Mouse (Mus musculus) 3T3-L1 (cell line): ENCODE data around the gene Dctd.

Experiments used
- DNase-seq: peaks from one replicate; pipeline ENCODE4 v3.0.0-alpha.2; 2015; ENCODE audit warnings: low read depth, low spot score

Dctd gene

DNA sequence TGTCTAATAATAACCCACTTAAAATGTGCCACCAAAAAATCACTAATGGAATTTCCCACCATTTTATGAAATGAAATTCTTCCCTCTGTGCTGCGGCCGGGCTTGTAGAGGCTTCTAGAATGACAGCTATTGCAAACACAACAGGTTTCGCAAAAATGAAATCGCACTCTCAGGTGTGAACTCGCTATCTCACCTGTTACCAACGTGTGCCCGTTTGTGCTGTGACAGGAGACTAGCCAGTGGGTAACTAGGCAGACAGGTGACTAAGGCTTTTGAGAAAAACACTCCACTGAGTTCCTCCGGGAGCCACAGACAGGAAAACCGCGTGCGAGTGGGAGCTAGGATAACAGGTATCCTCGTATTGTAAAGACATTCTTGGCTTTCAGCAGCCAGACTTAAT lies at the start of gene Dctd:
Gene Dctd (plus strand): TSS at position 301 of the 400 bp plus-strand sequence.
- no peak for DNase-seq

DNA sequence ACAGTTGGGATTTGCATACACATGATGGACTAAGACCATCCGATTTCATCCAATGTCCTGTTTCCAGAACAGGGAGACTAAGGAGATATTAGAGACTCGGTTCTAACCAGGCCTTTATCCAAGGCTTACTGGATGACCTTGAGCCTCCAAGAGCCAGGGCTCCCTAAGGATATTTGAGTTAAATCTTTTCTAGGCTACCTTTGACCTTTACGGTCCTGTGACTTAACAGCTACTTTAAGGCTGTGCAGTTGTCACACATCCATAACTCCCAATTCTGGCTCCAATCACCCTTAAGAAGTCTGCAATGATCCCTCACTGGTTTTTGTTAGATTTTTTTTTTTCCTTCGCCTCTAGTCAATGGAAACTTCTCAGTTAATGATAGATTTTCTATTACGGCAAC lies 45.3 kb upstream of the Dctd start:
- no peak for DNase-seq

DNA sequence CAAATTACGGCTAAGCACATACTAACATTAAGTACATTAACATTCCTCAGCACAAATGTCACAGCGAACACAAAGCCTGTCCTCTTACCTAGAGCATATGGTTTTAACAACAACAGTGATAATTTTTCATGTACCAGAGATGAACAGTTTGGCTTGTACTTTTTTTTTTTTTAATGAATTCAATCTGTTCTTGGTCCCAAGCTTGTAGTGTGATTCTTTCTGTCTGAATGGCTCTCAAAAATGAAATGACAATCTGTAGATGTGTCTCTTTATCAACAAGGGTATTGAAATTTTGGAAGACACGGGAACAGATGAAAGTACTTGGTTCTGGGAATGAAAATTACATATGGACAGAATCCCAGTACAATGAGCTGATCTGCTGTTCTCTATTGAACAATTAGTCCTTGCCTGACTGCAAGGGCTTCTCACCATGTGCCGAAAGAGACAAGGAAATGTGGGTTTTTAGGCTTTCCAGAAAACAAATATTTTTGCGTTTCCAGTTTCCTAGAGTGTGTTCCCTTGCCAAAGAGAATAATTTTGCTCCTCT lies 35.3 kb upstream of the Dctd start:
- no peak for DNase-seq

DNA sequence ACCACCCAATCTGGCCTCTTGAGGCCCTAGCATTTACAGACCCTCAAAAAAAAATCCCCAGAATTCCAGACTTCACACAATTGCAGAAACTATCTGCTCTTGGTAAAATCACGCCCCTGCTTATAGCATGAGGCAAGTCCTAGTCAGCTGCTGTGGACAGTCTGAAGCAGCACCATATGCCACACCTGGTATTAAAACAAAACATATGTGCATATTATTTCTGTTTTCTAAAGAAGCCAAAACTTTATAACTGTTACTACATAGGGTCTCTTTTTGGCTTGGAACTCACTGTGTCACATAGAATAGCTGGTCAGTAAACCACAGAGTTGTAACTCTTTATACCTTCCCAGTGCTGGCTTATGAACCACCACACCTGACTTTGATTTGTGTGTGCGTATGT lies 24.7 kb upstream of the Dctd start:
- DNase-seq, result no peak

DNA sequence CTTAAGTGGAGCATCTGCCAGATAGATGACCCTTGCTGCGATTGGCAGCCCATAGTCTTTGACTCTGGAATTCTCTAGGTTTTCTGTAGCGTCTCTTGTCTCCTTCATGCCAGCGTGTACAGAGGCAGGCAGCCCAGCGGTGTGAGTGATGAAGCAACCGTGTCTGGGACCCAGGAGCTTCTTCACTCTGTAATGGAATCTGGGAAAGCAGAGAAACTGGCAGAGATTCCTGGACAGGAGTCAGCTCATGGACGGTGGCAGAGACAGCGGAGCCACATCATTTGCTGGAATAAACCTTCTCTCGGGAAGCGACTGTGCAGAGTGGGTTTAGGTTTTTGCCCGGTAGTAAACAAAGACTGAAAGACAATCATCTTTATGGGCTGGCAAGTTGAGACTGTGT lies 16.5 kb upstream of the Dctd start:
- no peak for DNase-seq

DNA sequence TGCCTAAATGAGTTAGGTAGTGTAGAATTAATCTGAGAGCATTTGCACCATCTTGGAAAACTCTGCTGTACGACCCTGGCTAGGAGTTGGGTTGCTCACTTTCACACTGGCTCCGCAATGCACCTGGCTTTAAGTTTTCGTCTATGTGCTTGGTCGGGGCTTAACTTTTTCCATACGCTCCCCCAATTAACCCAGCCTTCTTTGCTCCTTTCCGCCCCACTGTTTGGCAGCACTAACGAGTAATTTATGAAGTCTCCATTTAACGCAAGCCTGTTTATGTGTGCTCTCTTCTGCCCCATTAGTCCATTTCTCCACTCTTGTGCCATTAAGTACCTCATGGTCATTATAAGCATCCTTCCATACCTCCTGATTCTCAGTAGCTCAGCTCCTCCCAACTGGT lies 8.2 kb upstream of the Dctd start:
- DNase-seq, result no peak

DNA sequence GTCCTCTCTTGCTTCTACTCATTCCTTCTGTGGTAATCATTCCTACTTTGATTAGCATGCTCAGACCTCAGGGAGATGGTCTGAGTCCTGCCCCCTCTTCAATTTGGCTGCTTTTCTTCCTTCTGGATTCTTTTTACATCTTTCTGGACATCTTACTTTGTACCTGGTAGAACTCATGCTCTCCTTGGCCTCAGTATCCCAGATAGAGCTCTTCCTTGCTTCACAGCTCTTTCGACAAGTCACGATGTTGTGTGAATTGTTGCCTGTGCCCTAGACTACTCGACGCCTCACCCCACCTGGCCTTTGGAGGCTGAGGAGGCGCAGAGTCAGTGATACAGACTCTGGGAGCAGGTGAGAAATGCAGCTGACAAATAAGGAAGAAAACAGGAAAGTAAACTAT lies 3.5 kb upstream of the Dctd start:
- DNase-seq, result no peak

DNA sequence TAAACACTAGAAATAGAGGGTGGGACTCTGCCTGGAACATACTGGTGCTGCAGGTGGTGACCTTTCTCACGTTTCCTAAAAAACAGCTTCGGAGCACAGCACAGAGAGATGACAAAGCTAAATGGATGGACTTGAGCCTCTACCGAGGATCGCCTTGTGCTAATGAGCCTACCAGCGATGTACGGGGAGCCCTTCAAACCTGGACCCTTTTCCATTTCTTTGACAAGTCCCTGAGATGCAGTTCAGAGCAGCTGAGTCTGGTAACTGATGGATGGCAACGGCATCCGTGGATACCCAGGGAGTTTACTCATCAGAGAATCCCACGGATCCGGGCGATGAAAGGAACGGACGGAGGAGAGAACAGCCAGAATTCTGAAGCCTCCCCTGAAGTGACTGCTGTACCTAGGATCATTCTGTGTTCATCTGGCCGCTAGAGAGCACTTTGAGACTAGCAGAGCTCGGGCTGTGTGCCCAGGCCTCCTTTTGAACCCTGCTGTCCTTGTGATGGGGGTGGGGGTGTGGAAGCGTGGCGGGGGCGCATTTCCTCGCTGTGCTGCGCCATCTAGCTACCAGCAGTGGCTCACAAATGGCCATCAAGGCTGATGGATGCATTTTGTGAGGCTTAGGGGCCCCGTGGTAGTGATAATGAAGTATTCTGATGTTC lies 1.6 kb upstream of the Dctd start:
- no peak for DNase-seq

DNA sequence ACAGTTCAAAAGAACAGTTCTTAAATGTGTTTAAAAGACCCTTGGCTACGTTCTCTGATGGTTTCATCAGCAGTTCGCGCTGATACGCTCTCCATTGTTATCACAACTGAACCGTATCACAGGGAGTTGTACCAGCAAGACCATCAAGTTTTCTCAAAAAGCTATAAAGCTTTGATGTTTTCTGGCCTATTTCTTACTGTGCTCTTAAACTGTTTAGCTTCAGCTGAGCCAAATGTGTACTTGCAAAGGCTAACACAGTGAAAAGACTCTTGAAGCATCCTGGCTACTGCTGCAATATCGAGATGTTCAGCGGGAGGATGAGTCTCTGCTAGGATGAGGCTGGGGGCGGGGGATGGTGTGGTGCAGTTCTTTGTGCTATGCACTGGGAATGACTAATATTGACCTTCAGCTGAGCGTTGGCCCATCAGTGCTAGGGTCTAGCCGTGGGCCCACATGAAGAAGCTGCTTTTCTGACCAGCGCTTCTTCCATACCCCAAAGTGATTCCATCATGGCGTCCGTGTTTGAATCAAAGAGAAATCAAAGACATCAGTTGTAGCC lies 732 bp upstream of the Dctd start:
- no peak for DNase-seq

DNA sequence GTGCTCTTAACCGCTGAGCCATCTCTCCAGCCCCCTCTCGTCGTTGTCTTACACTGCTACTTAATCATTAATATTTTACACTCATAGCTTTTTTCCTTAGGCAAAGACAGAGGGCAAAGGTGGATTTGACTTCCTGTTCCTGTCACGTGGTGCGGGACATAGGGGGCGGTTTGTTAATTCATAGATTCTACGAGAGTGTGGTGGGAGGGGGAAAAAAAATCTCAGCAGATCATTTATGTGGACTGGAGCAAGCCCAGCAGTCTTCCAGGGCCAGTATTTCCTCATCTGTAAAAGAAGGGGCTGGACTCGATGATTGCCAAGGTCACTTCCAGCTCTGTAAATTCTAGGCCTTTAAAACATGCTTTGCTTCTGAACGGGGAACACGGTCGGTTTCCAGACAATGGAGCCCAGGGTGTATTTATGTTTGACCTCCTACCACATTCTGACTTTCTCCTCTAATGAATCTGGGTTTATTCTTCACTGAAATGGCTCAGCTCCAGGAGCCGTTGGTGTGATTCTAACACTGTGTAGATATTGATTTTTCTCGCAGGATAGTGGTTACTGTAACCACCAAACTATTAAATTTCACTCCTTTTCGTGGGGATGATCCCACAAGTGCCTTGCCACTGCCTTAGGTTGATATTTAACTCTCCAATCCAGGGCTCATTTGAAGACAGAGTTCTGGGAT lies 1.4 kb downstream of the Dctd start:
- DNase-seq, result no peak

DNA sequence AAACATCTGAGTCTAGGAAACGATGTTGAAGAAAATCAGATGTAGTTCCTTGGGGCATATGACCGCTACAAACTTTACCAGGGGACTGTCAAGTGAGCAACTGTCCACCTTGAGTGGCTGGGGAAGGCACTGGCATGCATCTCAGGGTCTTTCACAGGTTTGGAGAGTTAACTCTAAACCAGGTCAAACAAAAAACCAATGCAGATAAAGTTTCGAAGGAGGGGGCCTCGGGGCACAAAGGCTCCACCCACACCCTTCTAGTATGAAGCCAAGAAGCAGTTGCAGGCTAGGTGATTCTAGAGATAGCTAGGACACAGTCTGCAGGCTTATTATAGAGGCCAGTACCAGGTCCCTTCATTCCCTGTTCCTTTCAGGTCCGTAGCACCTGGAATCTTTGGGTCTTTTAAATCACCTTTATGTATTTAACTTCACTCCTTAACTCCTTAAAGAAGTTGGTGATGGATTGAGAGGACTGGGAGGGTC lies 10.5 kb downstream of the Dctd start:
- DNase-seq, result no peak

DNA sequence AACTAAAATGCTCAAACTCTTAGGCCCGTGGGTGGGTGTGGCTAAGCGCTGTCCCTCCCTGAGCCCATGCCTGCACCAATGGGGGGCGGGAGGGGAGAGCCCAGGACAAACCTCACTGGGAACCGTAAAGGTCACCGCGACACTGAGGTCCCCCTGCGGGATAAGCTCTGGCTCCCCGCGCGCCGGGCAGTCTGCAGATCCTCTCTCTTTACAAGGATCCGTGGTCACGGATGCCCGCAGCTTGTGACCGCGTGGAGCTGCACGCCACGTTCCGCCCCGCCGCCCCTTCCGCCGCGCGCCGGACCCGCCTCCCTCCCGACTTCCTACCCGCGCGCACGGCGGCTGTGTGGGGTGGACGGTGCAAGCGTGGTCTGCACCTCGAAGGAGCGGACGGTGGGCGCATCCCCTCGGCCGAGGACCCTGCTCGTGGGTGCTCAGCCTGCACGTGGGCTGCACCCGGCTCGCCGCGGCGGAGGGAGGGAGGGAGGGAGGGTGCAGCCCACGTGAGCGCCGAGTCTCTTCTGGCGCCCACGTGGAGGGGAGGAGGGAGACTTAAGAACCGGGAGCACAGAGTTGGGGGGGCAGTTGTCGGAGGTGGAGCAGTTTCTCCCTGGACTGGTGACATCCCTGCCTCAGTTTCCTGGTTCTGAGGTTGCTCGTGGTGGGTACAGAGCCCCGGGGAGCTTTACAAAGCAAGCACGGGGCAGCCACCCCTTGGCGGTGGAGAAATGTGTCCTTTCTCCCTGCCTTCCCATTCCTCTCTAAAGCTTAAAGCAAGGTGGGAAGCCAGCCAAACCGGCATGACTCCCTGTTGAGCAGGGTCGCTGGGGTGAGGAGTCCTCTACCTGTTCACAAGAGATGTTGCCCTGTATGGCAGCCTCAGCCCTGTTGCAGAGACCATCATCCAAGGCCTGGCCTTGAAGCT lies 11.2 kb downstream of the Dctd start:
- DNase-seq, result peak; percentile 86

DNA sequence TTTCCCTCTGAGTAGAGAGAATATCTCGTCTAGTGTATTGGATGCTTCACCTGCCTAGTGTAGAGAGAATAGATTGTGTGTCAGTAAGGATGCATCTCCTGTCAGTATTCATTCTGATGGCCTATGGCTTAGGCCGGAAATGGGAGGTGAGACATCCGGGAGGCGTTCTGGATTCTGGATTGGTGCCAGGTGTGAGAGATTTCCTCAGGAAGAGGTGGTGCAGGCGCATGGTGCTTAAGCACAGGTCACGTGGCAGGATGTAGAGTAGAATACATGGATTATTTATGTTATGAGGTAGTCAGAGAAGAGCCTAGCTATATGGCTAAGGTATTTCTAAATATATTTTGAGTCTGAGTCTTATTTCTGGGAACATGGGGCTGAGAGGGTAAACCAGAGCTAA lies 15.7 kb downstream of the Dctd start:
- DNase-seq, result no peak

DNA sequence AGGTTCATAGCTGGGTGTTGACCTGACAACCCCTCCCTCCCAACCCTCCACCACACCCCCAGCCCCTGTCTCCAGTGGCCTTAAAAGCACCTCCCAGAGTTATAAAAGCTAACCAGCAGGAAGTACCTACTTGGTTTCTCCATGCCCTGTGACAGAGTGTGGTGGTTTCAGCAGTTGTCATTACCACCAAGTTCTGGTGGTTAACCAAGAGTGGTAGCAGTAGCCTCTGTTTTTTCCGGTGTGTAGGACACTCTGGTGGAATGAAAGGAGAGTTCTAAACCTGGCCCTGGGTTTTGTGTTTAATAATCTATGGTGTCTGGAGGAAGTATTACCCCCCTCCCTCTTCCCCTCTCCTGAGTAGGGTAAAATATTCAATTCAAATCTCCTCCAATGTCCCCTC lies 24.1 kb downstream of the Dctd start:
- DNase-seq, result no peak

DNA sequence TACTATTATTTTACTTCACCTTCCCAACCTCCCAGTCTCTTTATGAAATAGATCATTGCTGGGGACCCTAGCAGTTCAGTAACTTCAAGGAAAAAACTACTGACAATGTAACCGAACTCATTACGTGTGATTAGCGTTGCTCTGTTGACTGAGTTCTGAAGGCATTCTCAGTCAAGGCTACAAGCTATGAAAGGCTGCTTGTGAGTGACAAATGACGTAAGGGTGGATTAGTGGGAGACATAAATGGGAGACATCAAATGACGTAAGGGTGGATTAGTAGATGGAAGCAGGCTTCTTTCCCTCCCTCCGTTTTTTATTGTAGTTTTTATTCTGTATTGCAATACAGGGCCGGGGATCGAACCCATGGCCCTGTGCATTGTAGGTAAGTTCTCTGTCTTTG lies 26.0 kb downstream of the Dctd start:
- no peak for DNase-seq

DNA sequence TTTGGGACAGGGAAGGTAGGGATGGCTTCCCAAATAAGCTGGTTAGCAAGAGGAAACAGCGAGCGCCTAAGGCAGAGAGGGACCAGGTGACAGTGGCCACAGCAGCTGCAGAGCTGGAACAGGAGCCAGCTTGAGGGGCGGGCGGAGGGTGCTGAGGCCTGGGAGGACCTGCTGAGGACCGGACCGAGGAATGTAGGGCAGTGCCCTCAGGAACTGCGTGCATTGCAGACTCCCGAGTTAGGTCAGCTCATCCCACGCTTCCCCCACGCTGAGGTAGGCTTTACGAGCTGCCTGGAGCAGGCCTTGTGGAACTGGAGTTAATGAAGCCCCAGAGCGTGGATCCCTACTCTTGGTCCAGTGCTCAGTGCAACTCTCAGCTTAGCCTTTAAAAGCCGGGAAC lies 28.1 kb downstream of the Dctd start:
- DNase-seq, result no peak

DNA sequence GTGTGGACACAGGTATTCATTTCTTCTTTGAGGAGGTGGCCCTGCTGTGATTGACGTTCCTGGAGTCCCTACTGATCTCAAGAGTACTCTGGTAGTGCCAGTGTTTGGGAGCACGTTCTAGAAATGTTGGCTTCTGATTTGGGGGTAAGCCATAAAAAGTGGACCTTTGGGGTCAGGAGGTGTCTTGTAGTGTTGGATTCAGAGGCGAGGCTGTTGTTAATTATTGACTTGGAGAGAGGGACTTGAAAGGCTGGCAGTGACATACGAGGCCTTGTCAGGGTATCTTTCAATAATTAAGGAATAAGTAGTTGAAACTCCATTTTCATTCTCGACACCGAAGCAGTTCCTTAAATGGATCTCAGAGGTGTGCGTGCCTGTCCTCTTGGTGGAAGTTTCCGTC lies 31.4 kb downstream of the Dctd start:
- DNase-seq, result no peak

DNA sequence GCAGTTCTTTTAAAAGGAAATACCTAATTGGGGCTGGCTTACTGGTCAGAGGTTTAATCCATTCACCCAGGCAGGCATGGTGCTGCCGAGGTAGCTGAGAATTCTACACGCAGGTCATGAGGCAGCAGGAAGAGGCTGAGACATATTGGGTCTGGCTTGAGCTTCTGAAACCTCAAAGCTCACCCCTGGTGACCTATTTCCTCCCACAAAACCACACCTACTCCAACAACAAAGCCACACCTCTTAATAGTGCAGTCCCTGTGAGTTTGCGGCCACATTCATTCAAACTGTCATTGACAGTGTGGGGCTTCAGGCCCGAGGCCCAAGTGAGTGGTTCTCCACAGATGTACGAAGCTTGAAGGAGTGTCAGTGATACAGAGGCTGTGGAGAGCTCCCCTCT lies 34.4 kb downstream of the Dctd start:
- DNase-seq, result peak; percentile 15

DNA sequence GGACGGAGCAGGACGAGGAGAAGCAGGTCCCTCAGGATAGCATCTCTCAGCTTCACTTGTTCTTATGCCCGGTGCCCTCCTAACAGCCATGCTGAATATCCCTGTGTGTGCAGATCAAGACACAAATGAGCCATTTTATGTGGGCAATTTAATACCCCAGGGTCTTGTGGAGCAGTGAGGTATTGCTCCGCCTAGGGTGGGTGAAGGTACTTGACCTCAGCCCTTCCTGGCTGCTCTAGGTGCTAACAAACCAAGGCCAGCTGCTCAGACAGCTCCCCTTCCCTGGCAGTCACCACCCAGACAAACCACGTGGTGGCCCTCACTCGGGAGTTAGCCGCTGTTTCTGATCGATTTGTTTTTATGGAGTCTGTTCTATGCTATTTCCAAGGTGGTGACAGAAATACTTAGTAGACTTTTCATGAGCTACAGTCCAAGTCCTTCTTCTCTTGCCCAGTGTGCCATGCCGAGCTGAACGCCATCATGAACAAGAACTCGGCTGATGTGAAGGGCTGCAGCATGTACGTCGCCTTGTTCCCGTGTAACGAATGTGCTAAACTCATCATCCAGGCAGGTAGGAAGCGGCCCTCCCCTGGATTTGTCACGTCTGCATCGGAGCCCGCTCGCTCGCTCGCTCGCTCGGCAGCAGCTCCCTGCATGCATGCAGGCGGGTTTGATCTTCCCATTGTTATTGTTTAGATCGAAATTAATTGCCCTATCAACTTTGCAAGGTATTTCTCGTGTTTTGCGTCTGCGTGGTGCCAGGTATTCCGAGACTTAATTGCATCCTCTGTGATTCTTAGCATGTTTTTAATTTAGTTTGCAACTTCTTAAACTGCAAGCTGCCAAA lies 38.1 kb downstream of the Dctd start:
- no peak for DNase-seq

DNA sequence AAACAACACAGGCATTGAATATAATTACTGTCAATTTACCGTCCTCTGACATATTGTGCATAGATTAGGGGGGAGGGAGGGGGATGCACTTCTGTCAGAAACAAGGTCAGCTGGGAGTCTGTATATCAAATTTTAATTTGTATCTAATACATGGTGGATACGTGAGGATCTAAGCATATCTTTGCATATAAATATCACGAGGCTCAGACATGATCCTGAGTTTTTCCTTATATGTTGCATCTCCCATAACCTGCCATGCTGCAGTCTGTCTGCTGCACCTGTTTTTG lies 38.7 kb downstream of the Dctd start:
- no peak for DNase-seq

DNA sequence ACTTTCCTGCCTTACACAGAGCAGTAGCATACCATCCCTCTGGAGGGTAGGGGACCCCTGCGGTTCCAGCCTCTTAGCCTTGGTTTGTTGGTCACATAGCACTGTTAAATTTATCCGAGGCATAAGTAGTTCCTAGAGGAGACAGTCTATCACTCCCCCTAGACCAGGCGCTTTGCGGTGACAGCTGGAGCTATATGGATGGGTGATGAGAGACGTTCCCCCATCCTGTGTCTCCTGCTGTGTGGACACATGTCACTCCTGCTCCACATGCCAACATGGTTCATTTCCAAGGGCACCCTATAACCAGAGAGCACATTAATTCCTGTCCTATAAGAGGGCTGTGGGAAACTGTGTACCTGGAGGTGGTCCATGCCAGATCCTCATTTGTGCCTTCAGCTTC lies 42.1 kb downstream of the Dctd start:
- DNase-seq, result no peak
